ENCODE assay signal across 10 mouse cellular contexts in genomic region chr4:70391073-70391472, GRCm38 (mm10). TPM values are rescaled to one million over a fixed set of nuclear protein-coding genes. Genes with fewer than 3 reads are reported as not detected.
DNase-seq lines count a peak whose midpoint lies in the region; ATAC-seq and TF ChIP-seq lines count a peak whose summit lies in the region.
"Had no signal": no experiment of that assay in that cellular context is flagged by ENCODE, and none has a peak within 500 bp of the region (broad histone marks: within the 10 kb centered on the region; RNA-seq: fewer than 3 reads in every experiment).

No protein-coding gene starts in this region.

- no peaks in the 10 kb centered on the region for H3K4me1 ChIP-seq in midbrain, embryonic 14.5 days (ENCODE audit: control insufficient read depth, insufficient read depth, low read length)
- no peaks in the 10 kb centered on the region for H3K4me1 ChIP-seq in midbrain, embryonic 10.5 days
- no peaks in the 10 kb centered on the region; the same call in 1 of the 2 replicates for H3K4me1 ChIP-seq in heart, embryonic 16.5 days (ENCODE audit: control insufficient read depth, insufficient read depth, low read length)
- H3K4me1 ChIP-seq in stomach, postnatal 0 days (replicated peaks; ENCODE audit: control insufficient read depth, insufficient read depth), result no peaks in the 10 kb centered on the region
- H3K4me1 ChIP-seq: midbrain, embryonic 13.5 days had no signal

- ATAC-seq in midbrain, embryonic 14.5 days (ENCODE audit: low FRiP score, low TSS enrichment), result no peak
- no peak for ATAC-seq in heart, embryonic 16.5 days (replicated peaks; ENCODE audit: extremely low read depth, insufficient read depth, low FRiP score)
- ATAC-seq in stomach, postnatal 0 days (ENCODE audit: low FRiP score, low TSS enrichment), result no peak; the same call in 1 of the 2 replicates
- ATAC-seq in megakaryocyte progenitor cell, adult 5-6 weeks (replicated peaks; ENCODE audit: poor library complexity), result no peak
- ATAC-seq: midbrain, embryonic 13.5 days had no signal

- no peak overlapping the region for H3K4me2 ChIP-seq in midbrain, embryonic 14.5 days (ENCODE audit: low read length)
- no peak overlapping the region for H3K4me2 ChIP-seq in heart, embryonic 16.5 days (ENCODE audit: low read depth, low read length)
- H3K4me2 ChIP-seq in stomach, postnatal 0 days (replicated peaks; ENCODE audit: low read depth), result 0 out of 2 replicates have a peak overlapping the region, but pooled peaks have one; percentile 14
- H3K4me2 ChIP-seq: lung, embryonic 14.5 days; midbrain, embryonic 13.5 days had no signal

- H3K4me3 ChIP-seq in midbrain, embryonic 14.5 days (replicated peaks; ENCODE audit: low read depth, low read length), result no peak overlapping the region
- no peak overlapping the region for H3K4me3 ChIP-seq in midbrain, embryonic 10.5 days
- H3K4me3 ChIP-seq in heart, embryonic 16.5 days (ENCODE audit: low read length), result no peak overlapping the region
- no peak overlapping the region for H3K4me3 ChIP-seq in stomach, postnatal 0 days (ENCODE audit: low read depth, low read length)
- H3K4me3 ChIP-seq: midbrain, embryonic 13.5 days had no signal

- H3K9ac ChIP-seq in midbrain, embryonic 14.5 days (replicated peaks; ENCODE audit: low read length), result no peak overlapping the region
- H3K9ac ChIP-seq in heart, embryonic 16.5 days (ENCODE audit: low read length), result no peak overlapping the region
- no peak overlapping the region for H3K9ac ChIP-seq in stomach, postnatal 0 days (ENCODE audit: low read length)
- H3K9ac ChIP-seq: lung, embryonic 14.5 days; midbrain, embryonic 13.5 days had no signal

- no peak for TF ChIP-seq CTCF in stomach, postnatal 0 days (IDR thresholded peaks at IDR 0.05; ENCODE audit: low read depth)

- H3K27ac ChIP-seq in midbrain, embryonic 14.5 days (replicated peaks; ENCODE audit: low read depth, low read length), result 0 out of 2 replicates have a peak overlapping the region, but pooled peaks have one; percentile 26
- no peak overlapping the region for H3K27ac ChIP-seq in midbrain, embryonic 10.5 days (replicated peaks)
- H3K27ac ChIP-seq in heart, embryonic 16.5 days (ENCODE audit: low read length), result peak overlapping the region; percentile 46
- H3K27ac ChIP-seq in stomach, postnatal 0 days (replicated peaks), result peak overlapping the region; percentile 65
- H3K27ac ChIP-seq: midbrain, embryonic 13.5 days had no signal

- 96% methylated on average over 9 of the region's 9 CpGs for WGBS in midbrain, embryonic 14.5 days
- 97% methylated on average over 9 of the region's 9 CpGs for WGBS in midbrain, embryonic 10.5 days
- 77% methylated on average over 9 of the region's 9 CpGs for WGBS in heart, embryonic 16.5 days
- 62% methylated on average over 9 of the region's 9 CpGs for WGBS in stomach, postnatal 0 days

- no peaks in the 10 kb centered on the region for H3K9me3 ChIP-seq in midbrain, embryonic 14.5 days (ENCODE audit: control insufficient read depth, low read length)
- H3K9me3 ChIP-seq in midbrain, embryonic 10.5 days (replicated peaks), result no peaks in the 10 kb centered on the region
- 0 out of 2 replicates have a peak, but pooled peaks cover 2% of the 10 kb centered on the region for H3K9me3 ChIP-seq in heart, embryonic 16.5 days (replicated peaks; ENCODE audit: control insufficient read depth, low read length)
- H3K9me3 ChIP-seq in stomach, postnatal 0 days (ENCODE audit: control insufficient read depth, low read length), result no peaks in the 10 kb centered on the region
- H3K9me3 ChIP-seq: midbrain, embryonic 13.5 days had no signal

- H3K27me3 ChIP-seq in midbrain, embryonic 14.5 days (ENCODE audit: control insufficient read depth, insufficient read depth, low read length), result no peaks in the 10 kb centered on the region
- no peaks in the 10 kb centered on the region for H3K27me3 ChIP-seq in midbrain, embryonic 10.5 days (ENCODE audit: low read depth, poor library complexity, severe bottlenecking)
- no peaks in the 10 kb centered on the region for H3K27me3 ChIP-seq in heart, embryonic 16.5 days (ENCODE audit: control insufficient read depth, insufficient read depth, low read length)
- no peaks in the 10 kb centered on the region for H3K27me3 ChIP-seq in stomach, postnatal 0 days (ENCODE audit: control insufficient read depth, insufficient read depth, low read length)
- H3K27me3 ChIP-seq: midbrain, embryonic 13.5 days had no signal

- no peak for TF ChIP-seq EP300 in stomach, postnatal 0 days (optimal IDR thresholded peaks at IDR 0.05)

- intact Hi-C loops in heart, postnatal 36 days (cut with DNase I), result no loop called here

- DNase-seq in heart, adult 18-20 months, result peak; percentile 34 to 60
- DNase-seq in heart, postnatal 36 days, result no peak
- no peak for DNase-seq in midbrain, embryonic 14.5 days
- no peak for DNase-seq in midbrain, embryonic 10.5 days (ENCODE audit: low spot score)
- DNase-seq in stomach, postnatal 0 days (ENCODE audit: low spot score), result no peak
- DNase-seq: cerebellum, adult 11-12 months had no signal

- H3K36me3 ChIP-seq in midbrain, embryonic 14.5 days (ENCODE audit: control insufficient read depth, insufficient read depth, low read length), result 0 out of 2 replicates have a peak, but pooled peaks cover 3% of the 10 kb centered on the region
- peaks cover 42% of the 10 kb centered on the region for H3K36me3 ChIP-seq in midbrain, embryonic 10.5 days
- peaks cover 3% of the 10 kb centered on the region; the same call in 1 of the 2 replicates for H3K36me3 ChIP-seq in heart, embryonic 16.5 days (ENCODE audit: control insufficient read depth, insufficient read depth)
- no peaks in the 10 kb centered on the region for H3K36me3 ChIP-seq in stomach, postnatal 0 days (ENCODE audit: control insufficient read depth, insufficient read depth, low read length)

RNA-seq across cellular contexts. Expression of gene Cdk5rap2, which starts 19.2 kb away (rescaled TPM):
- total RNA-seq in heart, adult 18-20 months (2021), result 1 to 10 TPM; 4.2 to 5.5 TPM
- total RNA-seq in heart, postnatal 36 days (2021), result 1 to 10 TPM; 4.4 to 4.8 TPM
- polyA plus RNA-seq in midbrain, embryonic 14.5 days (2014; fragmentation: Nextera tagmentation; extraction: Ambion mirVana), result 9.9 and 14.8 TPM in 2 replicates
- 21.7 and 24.7 TPM in 2 replicates for polyA plus RNA-seq in midbrain, embryonic 10.5 days (2016; fragmentation: Nextera tagmentation; extraction: Ambion mirVana)
- 9.8 and 12.4 TPM in 2 replicates for polyA plus RNA-seq in heart, embryonic 16.5 days (2015; fragmentation: Nextera tagmentation; extraction: Ambion mirVana)
- polyA plus RNA-seq in stomach, postnatal 0 days (2015; fragmentation: Nextera tagmentation; extraction: Ambion mirVana), result 3.4 and 5.1 TPM in 2 replicates
- 12.9 and 15.3 TPM in 2 replicates for total RNA-seq in megakaryocyte progenitor cell, adult 5-6 weeks (2015)
- 24.7 and 27.7 TPM in 2 replicates for total RNA-seq in megakaryocyte progenitor cell, adult 5-6 weeks (2017)

Comparison
In these comparisons a context has a peak if more than half of its experiments do, and no peak if none do; other contexts are left out.
1. DNase-seq: peak in heart, adult 18-20 months (2 of 2); none in heart, postnatal 36 days (0 of 2), midbrain, embryonic 14.5 days (single experiment), midbrain, embryonic 10.5 days (single experiment) and stomach, postnatal 0 days (single experiment).